Mouse (Mus musculus) neural tube, embryonic 15.5 days (tissue): ENCODE measurements at regions not wholly inside any gene's neighbourhood (a gene's known extent, or its start where the extent isn't known, plus 50 kb on each side); places are given as distances from the start of the nearest gene placed in this dataset.

ENCODE experiments used
- ATAC-seq: fragments of 200-750 bp; cut with Nextera tagmentation; 2 replicates; pipeline ENCODE4 v1.8.0; 2017; ENCODE audit warnings: mild to moderate bottlenecking, moderate TSS enrichment, moderate library complexity; ENCODE audit not compliant: low FRiP score
- H3K27ac ChIP-seq: fragments of 300-500 bp; sonication (generic); replicated peaks from 2 replicates; pipeline ENCODE4 v1.5.1; 2015; ENCODE audit warnings: mild to moderate bottlenecking, inconsistent platforms
- H3K27me3 ChIP-seq: fragments of 300-500 bp; sonication (generic); replicated peaks from 2 replicates; pipeline ENCODE4 v1.6.1; 2015; ENCODE audit warnings: inconsistent platforms
- H3K36me3 ChIP-seq: fragments of 300-500 bp; sonication (generic); 2 replicates; pipeline ENCODE4 v1.6.1; 2015; ENCODE audit warnings: inconsistent platforms
- H3K4me1 ChIP-seq: fragments of 300-500 bp; sonication (generic); 2 replicates; pipeline ENCODE4 v1.6.1; 2015; ENCODE audit warnings: inconsistent platforms
- H3K4me2 ChIP-seq: fragments of 300-500 bp; sonication (generic); 2 replicates; pipeline ENCODE4 v1.6.1; 2015; ENCODE audit warnings: inconsistent platforms, mild to moderate bottlenecking, moderate library complexity
- H3K4me3 ChIP-seq: fragments of 300-500 bp; sonication (generic); replicated peaks from 2 replicates; pipeline ENCODE4 v1.5.1; 2015; ENCODE audit warnings: mild to moderate bottlenecking, inconsistent platforms
- H3K9ac ChIP-seq: fragments of 300-500 bp; sonication (generic); replicated peaks from 2 replicates; pipeline ENCODE4 v1.6.1; 2015; ENCODE audit warnings: mild to moderate bottlenecking, inconsistent platforms
- H3K9me3 ChIP-seq: fragments of 300-500 bp; sonication (generic); replicated peaks from 2 replicates; pipeline ENCODE4 v1.6.1; 2016; ENCODE audit warnings: inconsistent platforms
- WGBS: fragments of 180-500 bp; shearing (Covaris S2); methylation state at CpG from one replicate; pipeline ENCODE4 v1.1.7; 2015; ENCODE audit warnings: mixed read lengths; 5-methylcytosine and 5-hydroxymethylcytosine counted together

GRCm38 (mm10) chr8:55754189-55754588, 152.6 kb downstream of the Adam29 start:
- no peaks in the 10 kb centered on the region for H3K36me3 ChIP-seq
- H3K9ac ChIP-seq: no peak overlapping the region
- no peaks in the 10 kb centered on the region for H3K4me1 ChIP-seq
- no peak for ATAC-seq
- H3K4me2 ChIP-seq: no peak overlapping the region
- no peaks in the 10 kb centered on the region for H3K9me3 ChIP-seq
- no peaks in the 10 kb centered on the region for H3K27me3 ChIP-seq
- H3K4me3 ChIP-seq: no peak overlapping the region
- WGBS: 70% methylated on average over 6 of the region's 6 CpGs
- no peak overlapping the region for H3K27ac ChIP-seq

- peak; percentile 81 for ATAC-seq
- WGBS: 57% methylated on average over 5 of the region's 5 CpGs
- no peaks in the 10 kb centered on the region for H3K36me3 ChIP-seq
- no peaks in the 10 kb centered on the region for H3K9me3 ChIP-seq
- no peaks in the 10 kb centered on the region for H3K4me1 ChIP-seq
- no peak overlapping the region for H3K4me3 ChIP-seq
- H3K4me2 ChIP-seq: no peak overlapping the region
- H3K27ac ChIP-seq: no peak overlapping the region
- H3K27me3 ChIP-seq: no peaks in the 10 kb centered on the region
- H3K9ac ChIP-seq: no peak overlapping the region
Observed at GRCm38 (mm10) chr8:55724303-55725279, 182.2 kb downstream of the Adam29 start.

DNA sequence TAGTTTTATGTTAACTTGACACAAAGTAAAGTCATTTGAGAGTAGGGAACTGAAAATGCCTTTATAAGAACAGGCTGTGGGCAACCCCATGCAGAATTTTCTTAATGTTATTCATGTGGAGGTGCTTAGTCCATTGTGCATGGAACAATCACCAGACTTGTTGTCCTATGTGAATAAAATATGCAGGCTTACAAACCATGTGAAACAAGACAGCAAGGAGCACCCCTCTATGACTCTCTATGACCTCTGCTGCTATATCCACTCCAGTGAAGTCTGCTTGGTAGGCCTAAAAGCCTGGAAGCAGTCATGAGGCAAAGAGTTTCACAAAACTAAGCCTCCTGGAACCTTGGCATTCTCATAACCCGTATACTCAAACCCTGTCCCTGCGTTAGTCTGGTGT, 215.0 kb downstream of the Adam29 start:
- no peak for ATAC-seq
- H3K4me2 ChIP-seq: no peak overlapping the region
- H3K4me1 ChIP-seq: no peaks in the 10 kb centered on the region
- WGBS: 88% methylated on average over 2 of the region's 2 CpGs
- no peaks in the 10 kb centered on the region for H3K9me3 ChIP-seq
- H3K27ac ChIP-seq: no peak overlapping the region
- no peaks in the 10 kb centered on the region for H3K27me3 ChIP-seq
- H3K36me3 ChIP-seq: no peaks in the 10 kb centered on the region
- no peak overlapping the region for H3K9ac ChIP-seq
- no peak overlapping the region for H3K4me3 ChIP-seq

DNA sequence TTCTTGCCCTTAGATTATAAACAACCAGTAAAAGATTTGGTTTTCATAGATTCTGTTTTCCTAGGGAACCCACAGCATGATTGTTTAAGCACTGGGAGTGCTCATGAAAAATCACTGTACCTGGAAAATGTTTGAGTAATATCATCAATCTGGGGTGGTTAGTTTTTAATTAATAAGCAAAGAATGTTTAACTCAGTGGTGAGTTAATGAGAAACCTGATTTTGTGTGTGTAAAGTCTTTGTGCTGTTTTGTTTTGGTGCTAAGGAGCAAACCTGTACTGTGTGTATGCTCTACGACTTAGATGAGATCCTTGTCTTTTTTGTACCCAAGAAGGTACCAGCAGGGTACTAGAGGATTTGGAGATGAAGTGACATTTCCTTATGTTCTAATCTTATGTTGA, 226.3 kb downstream of the Adam29 start:
- ATAC-seq: no peak
- Histone ChIP-seq H3K4me1 (no peaks in the 10 kb centered on the region), H3K4me2 (no peak overlapping the region), H3K36me3 (no peaks in the 10 kb centered on the region), H3K9me3 (no peaks in the 10 kb centered on the region), H3K27ac (no peak overlapping the region), H3K9ac (no peak overlapping the region), H3K27me3 (no peaks in the 10 kb centered on the region), H3K4me3 (no peak overlapping the region)
- WGBS: 77% methylated on average over 1 of the region's 1 CpGs

GRCm38 (mm10) chr8:55638716-55639115, 268.0 kb downstream of the Adam29 start:
- Histone ChIP-seq H3K27me3 (no peaks in the 10 kb centered on the region), H3K4me3 (no peak overlapping the region), H3K9ac (no peak overlapping the region), H3K9me3 (no peaks in the 10 kb centered on the region), H3K27ac (no peak overlapping the region), H3K4me2 (no peak overlapping the region), H3K36me3 (no peaks in the 10 kb centered on the region), H3K4me1 (no peaks in the 10 kb centered on the region)
- WGBS: 89% methylated on average over 2 of the region's 2 CpGs
- no peak for ATAC-seq

DNA sequence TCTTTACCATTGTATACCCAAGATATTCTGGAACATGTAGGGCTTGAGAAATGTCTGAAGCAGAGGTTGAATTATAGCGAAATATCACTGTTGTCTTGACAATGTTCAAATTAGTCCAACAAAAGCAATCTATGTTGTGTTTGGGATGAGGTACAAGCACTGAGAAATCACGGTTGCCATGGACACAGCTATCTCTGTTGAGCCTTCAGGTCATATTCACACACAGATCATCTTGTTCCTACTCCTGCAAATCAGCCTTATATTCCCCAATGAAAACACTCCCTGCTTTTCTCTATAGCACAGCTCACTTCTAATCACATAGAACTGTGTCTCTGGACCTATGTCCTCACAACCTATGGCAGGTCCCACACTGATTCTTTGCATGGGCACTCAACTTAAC, 284.3 kb downstream of the Adam29 start:
- Histone ChIP-seq H3K4me3 (no peak overlapping the region), H3K36me3 (no peaks in the 10 kb centered on the region), H3K27ac (no peak overlapping the region), H3K4me1 (no peaks in the 10 kb centered on the region), H3K4me2 (no peak overlapping the region), H3K9ac (no peak overlapping the region), H3K27me3 (no peaks in the 10 kb centered on the region), H3K9me3 (no peaks in the 10 kb centered on the region)
- ATAC-seq: no peak
- 77% methylated on average over 2 of the region's 2 CpGs for WGBS
